ENCODE assay signal across 1 mouse cellular context in the genomic region with DNA sequence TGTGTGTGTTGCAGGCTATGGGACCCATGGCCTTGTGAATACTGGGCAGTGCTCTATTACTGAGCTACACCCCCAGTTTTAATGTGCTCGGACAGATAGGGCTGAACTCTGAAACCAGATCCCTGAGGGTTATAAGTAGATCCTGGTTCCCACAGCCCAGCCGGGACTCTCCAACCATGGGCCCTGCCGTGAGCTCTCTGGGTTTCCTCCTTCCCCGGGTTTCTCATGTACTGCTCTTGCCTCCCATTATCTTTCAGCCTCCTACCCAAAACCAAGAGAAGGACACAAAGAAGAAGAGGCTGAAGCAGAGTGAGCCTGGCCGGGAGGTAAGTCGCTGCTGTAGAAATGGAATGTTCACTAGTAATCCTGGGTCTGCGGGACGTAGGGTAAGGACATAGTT.
TF ChIP-seq lines count a peak whose summit lies in the region.

No protein-coding gene starts in this region.

TF ChIP-seq in MEL, 35 proteins besides CTCF, POLR2A, EP300 and RAD21 (continued from another document):
- TF ChIP-seq USF1 (IDR thresholded peaks at IDR 0.05; ENCODE audit: low read depth, low read length) (no peak), TBP (IDR thresholded peaks at IDR 0.05; ENCODE audit: low read depth, low read length) (no peak), RCOR1 (IDR thresholded peaks at IDR 0.05; ENCODE audit: low read depth, low read length) (no peak), CHD1 (IDR thresholded peaks at IDR 0.05; ENCODE audit: low read depth, low read length) (no peak), NELFE (IDR thresholded peaks at IDR 0.05; ENCODE audit: low read depth, low read length) (no peak), HCFC1 (IDR thresholded peaks at IDR 0.05; ENCODE audit: low read depth, low read length) (no peak), TCF12 (IDR thresholded peaks at IDR 0.05; ENCODE audit: low read depth, low read length) (no peak), USF2 (IDR thresholded peaks at IDR 0.05; ENCODE audit: borderline replicate concordance in 1 of 2, insufficient read depth in 1 of 2, low read depth in 1 of 2, low read length in 2 of 2) (no peak), ZMIZ1 (IDR thresholded peaks at IDR 0.05; ENCODE audit: low read depth, low read length) (no peak)
TF ChIP-seq in MEL: peak in this region for 0.
